Mouse (Mus musculus) heart, postnatal 10 days (tissue): ENCODE data around the gene Nqo2. TPM values are rescaled to one million over a fixed set of nuclear protein-coding genes. Genes with fewer than 3 reads are reported as not detected.
"Not testable (repeated sequence)": the region's sequence is repeated elsewhere in the genome, so short reads cannot be mapped to it uniquely, and the experiment has no call there.

ENCODE experiments used
- DNase-seq, 2 experiments: peaks; one replicate each; pipeline ENCODE4 v3.0.0; 2021
- intact Hi-C: fragments of 180-260 bp; cut with DNase I; formaldehyde crosslinking; loops from one replicate; pipeline ENCODE4 v1.15.1; 2025
- total RNA-seq, 2 experiments: library from RNA; stranded (reverse); gene quantifications; 2 replicates each; pipeline ENCODE4 v1.2.3; 2021

Gene Nqo2
- 10 to 100 TPM; 24.2 to 26.3 TPM for total RNA-seq

DNA sequence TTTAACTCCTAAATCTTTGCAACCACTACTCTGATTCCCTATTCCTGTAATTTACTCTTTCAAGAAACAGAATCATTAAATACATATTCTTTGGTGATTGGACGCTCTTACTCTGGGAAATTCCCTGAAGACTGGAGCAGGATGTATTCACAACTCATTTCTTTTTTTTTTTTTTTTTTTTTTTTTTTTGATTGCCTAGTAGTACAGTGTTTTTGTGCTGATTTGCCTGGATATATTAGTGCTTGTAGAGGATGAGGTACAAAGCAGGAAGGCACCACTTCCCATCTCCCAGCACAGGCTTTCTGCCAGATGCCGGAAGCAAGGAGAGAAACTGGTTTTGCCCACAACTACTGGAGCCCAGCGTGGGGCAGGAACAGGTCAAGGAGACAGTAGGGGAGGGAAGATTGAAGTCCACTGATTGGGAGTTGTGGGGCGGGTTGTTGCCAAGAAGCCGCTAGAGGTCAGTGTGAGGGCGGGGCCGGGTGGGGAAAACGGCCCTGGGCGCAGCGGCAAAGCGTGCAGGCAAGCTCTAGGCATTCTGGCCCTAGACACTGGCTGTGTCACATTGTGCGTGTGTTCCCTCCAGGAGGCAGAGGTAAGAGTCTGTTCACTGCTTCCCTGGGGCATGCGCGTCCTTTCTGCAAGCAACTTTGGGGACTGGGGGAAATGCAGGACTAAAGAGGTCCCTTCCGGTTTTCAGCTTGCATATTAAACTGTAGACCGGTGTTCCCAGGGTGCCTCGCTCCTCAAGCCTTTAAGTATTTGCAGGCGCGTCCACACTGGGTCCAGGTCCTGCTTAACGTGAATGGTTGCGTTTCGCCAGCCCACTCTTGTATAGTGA lies at the start of gene Nqo2:
Gene Nqo2, plus strand, starts transcription at position 482 of the 841 bp plus-strand sequence.
- peak; percentile 80 to 85 for DNase-seq
- intact Hi-C loops: loop anchor here (5.0 kb wide), 1 partner anchor 193 kb away; no protein-coding TSS in a partner anchor

DNA sequence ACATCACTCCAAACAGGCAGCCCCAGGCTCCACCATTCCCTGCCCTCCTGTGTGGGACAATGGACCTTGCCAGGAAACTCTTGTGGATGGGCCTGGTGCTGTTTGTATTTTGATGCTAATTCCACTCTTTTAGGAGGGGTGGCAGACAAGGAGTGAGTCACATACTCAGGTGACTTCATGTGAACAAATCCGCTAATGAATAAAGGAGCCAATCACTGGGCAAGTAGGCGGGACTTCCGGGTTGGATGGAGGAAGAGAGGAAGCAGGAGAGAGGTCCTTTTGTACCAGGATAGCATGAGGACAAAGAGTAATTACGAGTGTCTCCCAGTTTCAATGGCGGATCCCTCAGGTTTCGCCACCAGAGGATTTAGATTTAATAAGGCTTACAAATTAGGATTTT lies 43.4 kb upstream of the Nqo2 start:
- intact Hi-C loops: no loop called here
- DNase-seq: no peak

DNA sequence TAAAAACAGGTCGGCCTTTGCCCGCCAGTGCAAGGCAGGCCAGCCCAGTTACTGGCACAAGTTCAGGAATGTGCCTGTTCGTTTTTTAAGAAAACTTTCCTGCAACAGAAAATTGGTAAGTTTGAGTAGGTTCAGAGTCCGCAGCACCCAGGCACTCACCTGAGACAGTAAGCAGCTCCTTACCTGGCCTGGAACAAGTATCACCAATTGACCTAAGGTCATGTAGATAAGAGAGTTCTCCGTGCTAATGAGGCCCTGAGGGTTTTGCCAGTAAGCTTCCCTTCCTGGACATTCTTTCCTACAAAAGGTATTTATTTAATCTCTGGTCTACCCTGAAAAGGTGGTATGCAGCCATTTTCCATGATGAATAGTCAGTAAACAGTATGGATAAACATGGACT lies 42.8 kb upstream of the Nqo2 start:
- intact Hi-C loops: no loop called here
- no peak for DNase-seq

DNA sequence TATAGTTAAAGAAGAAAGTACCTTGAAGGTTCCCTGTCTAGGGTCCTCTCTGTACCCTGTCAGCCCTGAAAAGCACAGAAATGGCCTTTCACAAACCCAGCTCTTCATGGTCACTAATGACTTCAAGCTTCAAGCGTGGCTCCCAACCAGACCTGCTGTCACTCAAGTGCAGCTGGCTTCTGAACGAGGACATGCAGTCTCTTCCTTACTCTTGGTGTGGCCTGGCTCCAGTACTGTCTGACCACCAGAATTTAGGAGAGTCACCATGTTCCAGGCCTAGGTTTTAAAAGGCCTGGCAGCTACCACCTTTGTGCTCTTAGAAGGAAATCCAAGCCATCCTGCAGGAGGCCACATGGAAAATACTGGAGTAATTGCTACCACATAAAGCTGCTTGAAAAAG lies 34.2 kb upstream of the Nqo2 start:
- intact Hi-C loops: no loop called here
- DNase-seq: no peak

DNA sequence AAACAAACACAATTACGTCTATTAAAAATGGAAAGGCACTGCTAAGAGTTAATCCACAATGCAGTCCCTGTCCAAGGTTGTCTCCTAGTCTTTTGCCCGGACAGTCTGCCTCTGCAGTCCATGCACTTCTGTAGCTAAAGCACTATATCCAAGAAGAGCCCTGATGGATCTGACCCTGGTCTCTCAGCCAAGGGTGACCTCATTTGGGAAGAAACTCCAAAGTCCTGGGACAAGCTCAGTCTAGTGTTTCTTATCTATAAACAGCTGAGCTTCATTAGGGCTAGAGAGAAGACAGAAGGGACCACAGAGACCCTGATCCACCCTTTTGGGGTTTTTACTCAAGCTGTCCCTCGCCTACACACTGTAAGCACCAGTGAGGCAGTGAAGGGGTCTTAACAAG lies 33.6 kb upstream of the Nqo2 start:
- intact Hi-C loops: no loop called here
- peak; percentile 81 to 82 for DNase-seq

DNA sequence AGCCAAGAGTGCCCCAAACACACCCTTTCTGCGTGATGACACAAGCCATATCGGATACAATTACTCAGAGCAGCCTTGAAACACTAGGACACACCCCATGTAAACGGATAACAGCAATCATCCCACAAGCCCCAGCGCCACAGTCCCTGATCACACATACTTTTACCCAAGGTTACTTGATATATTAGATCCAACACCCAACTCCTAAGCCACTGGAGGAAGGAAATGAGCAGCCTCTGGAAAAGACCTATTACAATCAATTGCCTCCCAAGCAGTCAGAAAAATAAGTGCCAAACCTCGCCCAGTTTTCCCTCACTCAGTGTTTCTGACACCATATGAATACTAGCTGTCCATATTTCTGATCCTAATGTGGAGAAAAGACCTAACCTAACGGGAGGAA lies 29.7 kb upstream of the Nqo2 start:
- intact Hi-C loops: no loop called here
- peak in 1 of 2 experiments; percentile 30 for DNase-seq

DNA sequence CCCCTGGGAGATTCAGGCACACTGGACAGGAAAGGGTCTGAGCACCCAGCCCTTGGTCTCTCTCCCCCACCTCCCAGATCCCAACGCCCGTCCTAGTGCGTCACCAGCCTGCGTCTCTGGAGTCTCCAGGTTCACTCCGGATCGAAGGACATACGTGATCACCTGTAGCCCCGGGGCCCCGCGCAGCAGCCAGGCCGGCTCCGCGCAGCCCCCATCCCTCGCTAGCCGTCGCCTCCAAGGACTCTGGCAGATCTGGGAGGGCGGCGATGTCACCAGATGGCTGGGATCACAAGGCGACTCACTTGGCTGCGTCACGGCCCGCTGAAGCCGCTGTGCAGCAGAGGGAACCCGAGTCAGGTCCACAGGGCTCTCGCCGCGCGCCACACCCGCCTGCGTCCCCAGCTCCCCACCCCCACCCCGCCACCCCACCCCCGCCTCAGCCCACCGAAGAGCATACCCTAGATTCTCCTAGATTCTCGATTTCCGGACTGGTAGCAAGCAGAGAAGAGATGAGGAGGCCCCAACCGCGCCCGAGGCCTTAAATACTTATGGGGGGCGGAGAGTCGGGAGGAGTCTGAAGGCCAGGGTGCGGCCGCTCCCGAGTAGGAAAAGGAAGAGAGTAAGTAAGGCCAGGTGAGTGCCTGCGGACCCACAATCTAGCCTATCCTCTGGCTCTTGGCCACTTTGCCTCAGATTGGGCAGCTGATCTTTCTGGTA lies 28.9 kb upstream of the Nqo2 start:
- intact Hi-C loops: no loop called here
- DNase-seq: peak; percentile 71 to 74

DNA sequence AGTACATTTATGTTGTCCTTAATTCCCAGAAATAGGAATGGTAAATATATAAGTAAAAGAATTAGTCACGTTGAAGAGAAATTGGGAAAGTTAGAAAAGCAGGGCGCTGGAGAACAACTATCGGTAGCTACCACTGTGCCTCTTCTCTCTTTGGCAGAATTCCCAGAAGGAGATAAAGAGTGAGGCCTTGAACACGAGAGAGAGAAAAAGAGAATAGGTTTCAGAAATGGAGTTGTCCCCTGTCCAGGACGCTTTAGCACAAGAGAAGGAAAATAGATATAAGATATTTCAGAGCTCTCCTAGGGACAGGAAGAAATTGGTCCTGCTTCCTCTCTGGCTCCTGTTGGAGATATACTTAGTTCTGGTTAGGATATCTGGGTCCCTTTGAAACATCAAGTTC lies 27.3 kb upstream of the Nqo2 start:
- intact Hi-C loops: no loop called here
- no peak for DNase-seq

DNA sequence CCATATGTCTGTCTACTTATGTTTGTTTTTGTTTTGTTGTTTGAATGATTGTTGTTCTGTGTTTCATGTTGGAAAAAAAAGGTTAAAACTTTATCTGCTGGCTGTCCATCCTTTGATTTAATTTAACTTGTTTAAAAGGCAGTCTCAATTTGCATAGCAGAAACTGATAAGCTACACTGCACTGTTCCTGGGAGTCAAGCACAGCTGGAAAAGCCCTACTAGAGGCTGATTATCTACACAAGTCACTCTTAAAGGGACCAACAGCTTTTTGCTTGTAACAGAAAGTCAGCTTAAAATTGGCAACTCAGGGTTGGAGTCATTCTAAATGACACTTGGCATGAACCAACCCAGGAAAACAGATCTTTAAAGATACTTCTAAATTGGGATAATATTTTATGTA lies 26.9 kb upstream of the Nqo2 start:
- intact Hi-C loops, DNase-seq: not testable (repeated sequence)

DNA sequence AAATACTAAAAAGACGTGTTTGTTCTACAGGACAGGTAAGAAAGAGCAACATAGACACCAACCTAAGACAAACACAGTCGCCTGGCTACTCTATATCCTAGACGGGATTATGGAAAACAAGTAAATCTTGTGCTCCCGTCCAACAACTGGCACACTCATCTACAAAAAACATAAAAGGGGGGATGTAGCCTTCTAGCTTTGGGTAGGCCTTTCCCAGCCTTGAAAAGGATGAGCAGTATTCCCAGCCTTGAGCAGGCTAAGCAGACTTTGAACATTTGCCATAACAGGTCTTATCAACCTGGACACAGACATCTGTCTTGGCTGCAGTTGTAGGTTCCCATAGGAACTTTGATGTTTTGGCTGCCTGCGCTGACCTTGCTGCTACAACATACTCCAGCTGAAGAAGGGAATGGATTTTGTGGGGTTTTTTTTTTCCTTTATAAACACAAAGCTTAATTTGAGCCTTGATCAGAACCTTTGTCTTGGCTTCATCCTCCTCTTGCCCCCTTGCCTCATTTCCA lies 23.1 kb upstream of the Nqo2 start:
- intact Hi-C loops: no loop called here
- DNase-seq: peak; percentile 27 to 40

DNA sequence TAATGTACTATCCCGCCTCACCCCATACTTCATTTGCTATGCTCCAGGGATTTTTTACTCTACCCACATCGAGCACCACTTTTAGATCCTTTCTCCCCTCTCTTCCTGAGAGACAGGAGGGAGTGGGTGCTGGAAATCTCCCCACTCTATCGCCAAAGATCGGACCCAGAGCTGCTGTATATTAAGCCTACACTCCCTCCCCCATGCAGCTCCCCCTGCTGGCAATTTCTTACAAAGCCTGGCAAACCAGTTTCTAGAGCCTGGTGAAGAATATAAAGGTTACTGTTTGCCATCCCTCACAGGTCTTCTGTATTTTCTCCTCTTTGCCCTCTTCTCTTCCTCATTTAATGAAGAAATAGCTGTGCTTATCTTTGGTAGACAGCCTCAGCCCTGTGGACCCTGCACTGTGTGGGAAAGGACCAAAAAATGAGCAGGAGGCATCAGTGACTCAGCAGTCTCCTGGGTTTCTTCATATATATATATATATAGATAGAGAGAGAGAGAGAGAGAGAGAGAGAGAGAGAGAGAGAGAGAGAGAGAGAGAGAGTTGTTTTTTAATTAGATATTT lies 22.2 kb upstream of the Nqo2 start:
- intact Hi-C loops: no loop called here
- peak in 1 of 2 experiments; percentile 47 for DNase-seq

DNA sequence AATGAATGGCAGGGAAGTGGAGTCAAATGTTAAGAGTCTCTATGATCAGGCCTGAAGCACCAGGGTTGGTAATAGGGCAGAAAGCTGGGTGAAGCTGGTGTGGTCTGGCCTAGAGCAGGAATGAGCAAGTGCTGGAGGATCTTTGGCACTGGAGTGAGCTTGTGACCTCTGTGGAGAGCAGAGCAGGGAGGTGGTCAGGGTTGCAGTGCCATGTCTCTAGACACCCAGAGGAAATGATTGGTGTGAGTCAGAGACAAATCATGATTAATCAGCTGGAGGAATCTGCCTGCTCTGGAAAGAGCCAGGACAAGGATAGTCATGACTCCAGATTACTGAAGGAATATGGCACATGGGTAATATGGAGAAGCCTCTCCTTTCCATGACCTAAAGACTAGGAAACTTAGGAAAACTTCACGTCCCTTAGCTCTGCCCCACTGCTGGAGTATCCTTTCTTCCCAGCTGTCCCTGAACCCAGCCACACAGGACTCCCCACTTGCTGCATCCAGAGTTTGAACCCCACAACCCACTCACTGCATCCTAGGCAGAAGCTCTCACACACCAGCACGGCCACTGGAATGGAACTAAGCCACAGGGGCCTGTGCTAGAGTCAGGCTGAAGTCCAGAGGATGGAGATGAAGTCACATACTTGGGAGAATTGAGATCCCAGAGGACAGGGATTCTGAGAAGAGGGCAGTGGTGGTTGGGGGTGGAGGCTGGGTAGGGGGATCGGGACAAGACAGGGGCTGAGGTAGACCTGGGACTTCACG lies 13.0 kb upstream of the Nqo2 start:
- intact Hi-C loops: no loop called here
- no peak for DNase-seq

DNA sequence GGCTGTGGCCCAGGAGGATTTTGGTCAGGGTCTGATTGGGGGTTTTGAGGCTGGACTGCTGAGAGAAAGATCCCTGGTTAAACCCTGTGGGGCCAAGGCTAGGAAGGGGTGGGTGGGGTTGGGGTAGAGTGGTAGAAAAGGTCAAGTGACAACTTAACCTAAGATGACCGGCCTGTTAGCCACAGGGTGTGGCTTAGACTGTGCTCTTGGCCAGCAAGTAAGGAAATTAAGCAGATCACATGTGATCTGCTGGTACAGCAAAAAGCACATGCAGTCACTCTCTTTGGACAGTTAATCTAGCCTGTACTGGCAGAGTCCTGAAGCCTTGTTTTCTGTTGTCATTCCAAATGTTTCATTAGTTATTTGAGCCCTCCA lies 12.4 kb upstream of the Nqo2 start:
- intact Hi-C loops: no loop called here
- no peak for DNase-seq

DNA sequence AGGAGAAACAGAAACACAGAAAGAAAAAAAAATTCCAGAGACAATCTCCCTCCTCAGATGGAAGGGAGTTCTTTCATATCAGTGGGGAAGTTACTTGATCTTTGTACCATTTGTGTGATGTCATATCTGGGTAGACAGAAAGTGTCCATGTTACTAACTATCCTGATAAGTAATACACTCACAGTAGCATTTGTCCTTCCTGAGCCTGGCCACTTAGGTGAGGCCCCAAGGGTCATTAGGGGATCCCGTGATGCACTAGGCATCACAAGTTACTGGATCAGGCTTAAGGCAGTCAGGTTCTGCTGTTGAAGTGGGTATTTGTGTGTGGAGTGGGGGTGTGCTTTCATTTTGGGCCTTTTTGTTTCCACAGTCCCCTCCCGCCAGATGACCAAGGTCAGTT lies 11.5 kb upstream of the Nqo2 start:
- DNase-seq: no peak
- intact Hi-C loops: no loop called here

DNA sequence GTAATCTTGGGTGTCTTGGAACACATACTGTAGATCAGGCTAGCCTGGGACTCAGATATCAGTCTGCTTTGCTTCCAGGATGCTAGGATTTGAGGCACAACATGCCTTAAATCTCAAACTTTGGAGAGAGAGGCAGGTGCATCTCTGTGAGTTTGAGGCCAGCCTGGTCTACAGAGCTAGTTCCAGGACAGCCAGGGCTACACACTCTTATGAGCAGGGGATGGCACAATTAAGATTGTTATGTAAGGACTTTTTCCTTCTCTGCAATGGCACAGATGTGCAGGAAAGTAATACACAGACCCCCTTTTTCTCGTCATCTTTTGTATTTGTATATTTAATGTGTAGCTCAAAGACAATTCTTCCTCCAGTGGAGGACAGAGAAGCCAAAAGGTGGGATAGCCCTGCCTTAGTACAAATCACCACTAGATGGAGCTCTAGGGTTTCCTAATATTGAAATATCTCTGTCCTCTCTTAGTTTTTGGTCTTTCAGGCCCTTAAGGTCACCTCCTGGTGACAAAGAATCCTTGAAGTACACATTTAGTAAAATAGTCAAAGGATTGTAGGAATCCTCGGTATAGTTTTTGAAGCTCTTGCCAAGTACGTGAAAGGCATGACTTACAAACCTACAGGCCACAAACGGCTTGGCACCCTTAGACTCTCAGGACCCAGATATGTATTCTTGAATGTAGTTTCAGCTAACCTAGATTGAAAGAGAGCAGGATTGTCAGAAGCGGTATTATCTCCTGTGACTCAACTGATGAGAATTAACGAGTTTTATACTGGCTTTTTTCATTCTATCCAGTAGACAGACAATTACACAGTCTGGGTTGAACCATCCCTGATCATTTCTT lies 7.7 kb upstream of the Nqo2 start:
- intact Hi-C loops: loop anchor here (1.0 kb wide), 1 partner anchor 39 kb away; no protein-coding TSS in a partner anchor
- peak; percentile 49 to 70 for DNase-seq

DNA sequence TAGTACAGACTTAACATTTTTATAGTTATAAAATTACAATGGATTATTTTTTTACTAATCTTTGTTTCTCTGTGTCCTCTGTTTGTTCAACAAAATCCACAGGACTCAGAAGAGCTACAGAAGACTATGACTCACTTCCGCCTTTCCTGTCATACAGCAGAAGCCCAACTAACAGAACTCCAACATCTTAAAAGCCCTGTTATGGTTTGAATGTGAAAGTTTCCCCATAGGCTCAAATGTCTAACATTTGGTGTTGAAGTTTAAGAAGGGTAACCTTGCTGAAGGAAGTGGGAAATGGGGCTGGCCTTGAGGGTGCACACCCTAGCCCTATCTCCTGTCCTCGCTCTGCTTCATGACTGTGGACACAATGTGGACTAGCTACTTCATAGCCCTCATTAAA lies 4.7 kb upstream of the Nqo2 start:
- DNase-seq: no peak
- intact Hi-C loops: loop anchor here (5.0 kb wide), 1 partner anchor 198 kb away; no protein-coding TSS in a partner anchor

DNA sequence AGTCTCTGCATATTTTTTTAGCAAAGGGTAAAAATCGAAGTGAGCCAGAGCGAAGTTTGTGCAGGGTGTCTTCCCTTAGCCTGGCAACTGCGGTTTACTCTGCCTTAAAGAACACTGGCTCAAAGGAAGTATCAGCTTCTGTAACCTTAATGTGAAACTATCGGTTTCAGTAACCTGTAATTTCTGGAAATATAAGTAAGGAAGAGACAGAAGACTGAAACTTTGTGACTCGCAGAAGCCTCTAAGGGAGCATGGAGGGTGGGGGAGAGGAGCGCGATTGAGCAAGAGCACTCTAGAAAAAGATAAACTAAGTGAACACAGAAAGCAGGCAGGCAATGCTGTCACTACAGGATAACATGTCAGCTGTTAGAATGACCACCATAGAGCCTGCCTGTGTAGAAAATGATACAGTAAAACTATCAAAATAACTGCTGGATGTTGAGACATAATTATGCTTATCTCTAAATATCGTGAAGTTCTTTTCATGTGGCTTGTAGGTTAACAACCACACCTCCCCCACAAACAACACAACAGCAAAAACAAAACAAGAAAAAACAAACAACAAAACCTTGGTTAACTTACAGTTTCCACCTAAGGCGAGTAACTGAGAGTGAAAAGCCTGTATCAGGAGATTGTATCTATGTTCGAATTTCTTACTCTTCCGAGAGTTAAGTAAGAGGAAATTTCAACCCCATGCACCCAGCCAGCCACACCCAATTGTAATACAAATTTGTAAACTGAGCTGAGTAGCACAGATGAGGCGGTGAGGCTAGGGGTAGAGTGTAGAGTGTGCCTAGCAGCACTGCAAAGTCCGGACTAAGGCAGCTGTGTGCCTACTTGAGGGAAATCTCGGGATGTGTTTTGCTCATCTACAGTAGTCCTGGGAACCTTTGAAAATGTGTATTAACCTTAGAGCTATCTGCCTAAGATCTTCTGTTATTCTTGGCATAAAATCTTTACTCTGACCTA lies 853 bp downstream of the Nqo2 start:
- DNase-seq: peak in 1 of 2 experiments; percentile 5

DNA sequence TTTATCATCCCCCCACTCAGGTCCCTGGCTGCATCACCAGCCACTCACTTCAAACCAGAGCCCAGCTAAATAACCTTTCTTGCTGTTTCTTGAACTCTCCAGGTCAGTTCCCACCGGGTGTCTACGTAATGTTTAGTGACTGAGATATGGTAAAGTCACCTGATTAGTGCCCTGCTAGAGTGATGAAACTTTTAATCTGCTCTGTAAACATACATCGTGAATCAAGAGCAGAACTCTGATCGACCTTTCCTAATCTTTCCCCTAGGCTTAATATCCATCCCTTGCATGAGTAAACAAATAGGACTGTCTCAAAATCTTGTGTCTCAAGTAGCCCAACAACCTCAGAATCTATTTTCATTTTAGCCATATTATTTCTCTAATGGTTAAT lies 1.5 kb downstream of the Nqo2 start:
- no peak for DNase-seq
- intact Hi-C loops: no loop called here

More for the DNA sequence above, 853 bp downstream of the Nqo2 start:
- intact Hi-C loops: no loop called here

DNA sequence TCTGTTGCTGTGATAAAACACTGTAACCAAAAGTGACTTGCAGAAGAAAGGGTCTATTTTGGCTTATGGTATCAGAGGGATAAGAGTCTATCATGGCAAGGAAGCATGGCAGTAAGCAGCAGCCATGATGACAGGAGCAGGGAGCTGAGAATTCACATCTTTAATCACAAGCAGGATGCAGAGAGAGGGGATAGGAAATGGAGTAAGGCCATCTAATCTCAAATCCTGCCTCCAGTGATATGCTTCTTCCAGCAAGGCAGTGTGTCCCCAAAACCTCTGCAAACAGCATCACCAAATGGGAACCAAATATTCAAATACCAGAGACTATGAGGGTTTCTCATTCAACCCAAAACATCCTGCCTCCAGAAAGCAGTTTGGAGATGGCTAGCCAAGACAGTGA lies 2.1 kb downstream of the Nqo2 start:
- DNase-seq: no peak
- intact Hi-C loops: no loop called here
